ENCODE assay signal across 22 mouse cellular contexts in the genomic region with DNA sequence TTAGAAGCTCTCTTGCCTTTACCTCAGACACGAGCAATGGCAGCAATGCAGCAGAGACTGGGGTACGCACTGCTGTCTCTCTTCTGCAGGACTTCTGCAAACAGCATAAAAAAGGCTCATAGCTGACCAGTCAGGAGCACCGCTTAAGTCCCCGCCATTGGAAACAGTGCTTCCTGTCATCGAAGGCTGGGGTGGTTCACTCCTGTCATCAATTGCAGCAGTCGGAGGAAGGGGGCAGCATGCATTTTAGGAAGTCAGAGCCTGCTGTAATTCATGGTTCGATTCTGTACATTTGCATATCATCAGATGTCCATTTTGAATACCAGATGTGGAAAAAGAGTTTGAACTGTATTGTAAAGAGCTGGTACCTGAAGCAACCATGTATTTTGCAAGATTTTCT. TPM values are rescaled to one million over a fixed set of nuclear protein-coding genes. Genes with fewer than 3 reads are reported as not detected.
"Had no signal": no experiment of that assay in that cellular context is flagged by ENCODE, and none has a peak within 500 bp of the region (broad histone marks: within the 10 kb centered on the region; RNA-seq: fewer than 3 reads in every experiment).

No protein-coding gene starts in this region.

- H3K27ac ChIP-seq: layer of hippocampus, adult 2 months; limb, embryonic 13.5 days; liver, embryonic 14.5 days; lung, embryonic 15.5 days; neural tube, embryonic 13.5 days; stomach, embryonic 15.5 days had no signal

- DNase-seq: kidney, adult 8-10 months; kidney, postnatal 36 days; left cerebral cortex, postnatal 4 days; midbrain, embryonic 14.5 days; retina, postnatal 1 day; right cerebral cortex, postnatal 4 days; spleen, adult 18-20 months; thymus, postnatal 14 days had no signal

- H3K27me3 ChIP-seq: limb, embryonic 13.5 days; lung, embryonic 15.5 days; neural tube, embryonic 13.5 days; stomach, embryonic 15.5 days had no signal

- H3K9ac ChIP-seq: limb, embryonic 13.5 days; liver, embryonic 14.5 days; lung, embryonic 15.5 days; neural tube, embryonic 13.5 days; stomach, embryonic 15.5 days had no signal

- H3K9me3 ChIP-seq: limb, embryonic 13.5 days; lung, embryonic 15.5 days; neural tube, embryonic 13.5 days; stomach, embryonic 15.5 days had no signal

- H3K4me1 ChIP-seq: limb, embryonic 13.5 days; neural tube, embryonic 13.5 days; stomach, embryonic 15.5 days had no signal

- H3K4me2 ChIP-seq: limb, embryonic 13.5 days; lung, embryonic 15.5 days; neural tube, embryonic 13.5 days; stomach, embryonic 15.5 days had no signal

- H3K4me3 ChIP-seq: layer of hippocampus, adult 2 months; limb, embryonic 13.5 days; lung, embryonic 15.5 days; neural tube, embryonic 13.5 days; stomach, embryonic 15.5 days had no signal

- H3K36me3 ChIP-seq: limb, embryonic 13.5 days; lung, embryonic 15.5 days; neural tube, embryonic 13.5 days; stomach, embryonic 15.5 days had no signal

- ATAC-seq: intestine, postnatal 0 days had no signal

RNA-seq across cellular contexts. Expression of a gene that starts 9.7 kb away (rescaled TPM):
- total RNA-seq: monocyte, adult 5-6 weeks had no signal

RNA-seq across cellular contexts. Expression of a gene that starts 42.9 kb away (rescaled TPM):
- total RNA-seq: monocyte, adult 5-6 weeks had no signal

RNA-seq across cellular contexts. Expression of a gene that starts 42.9 kb away (rescaled TPM):
- total RNA-seq: layer of hippocampus, adult 2 months; layer of hippocampus, postnatal 10 days; left cerebral cortex, adult 18-20 months; left cerebral cortex, postnatal 10 days; liver, adult 2 months had no signal
- polyA plus RNA-seq: intestine, postnatal 0 days; kidney, embryonic 16.5 days; limb, embryonic 13.5 days; liver, adult 2 months; liver, embryonic 14.5 days; lung, embryonic 15.5 days; midbrain, embryonic 14.5 days; neural tube, embryonic 13.5 days; stomach, embryonic 15.5 days; testis, adult 2 months had no signal
